Mouse (Mus musculus) thymus, adult 2 months (tissue): ENCODE results near the gene Cacnb1.

Experiments used
- CTCF ChIP-seq: fragments of 200-500 bp; IDR thresholded peaks from 2 replicates; pipeline ENCODE4 v1.5.1; 2012; ENCODE audit warnings: mild to moderate bottlenecking, control low read depth, low read length, moderate library complexity, borderline replicate concordance; ENCODE audit not compliant: control insufficient read depth, poor library complexity, insufficient read depth; ENCODE audit errors: extremely low read depth
- POLR2A ChIP-seq: fragments of 200-500 bp; IDR thresholded peaks from 2 replicates; pipeline ENCODE4 v1.6.1; 2012; ENCODE audit warnings: mild to moderate bottlenecking, low read length, control low read depth, moderate library complexity; ENCODE audit not compliant: control insufficient read depth, poor library complexity, insufficient read depth; ENCODE audit errors: extremely low read depth

DNA sequence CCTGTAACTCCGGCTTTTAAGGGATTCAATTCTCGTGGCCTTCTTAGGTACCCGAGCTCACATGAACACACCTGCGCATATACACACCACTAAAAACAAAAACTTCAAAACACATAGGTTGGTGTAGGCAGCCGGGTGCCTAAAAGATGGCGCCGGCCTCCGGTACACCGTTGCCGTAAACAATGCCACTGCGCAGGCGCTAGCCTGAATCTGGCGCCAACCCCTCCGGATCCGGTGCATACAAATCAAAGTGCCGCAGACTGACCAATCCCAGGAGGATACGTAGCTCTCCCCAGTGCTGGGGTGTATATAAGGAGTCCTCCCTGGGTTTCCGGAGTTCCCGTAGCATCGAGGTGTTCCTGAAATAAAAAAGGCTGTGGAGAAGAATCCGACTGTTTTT, 44.4 kb upstream of the Cacnb1 start:
- TF ChIP-seq POLR2A (no peak), CTCF (no peak)
